Mouse (Mus musculus): ENCODE data around the gene Kcnj6. TPM values are rescaled to one million over a fixed set of nuclear protein-coding genes. Genes with fewer than 3 reads are reported as not detected.

The Kcnj6 gene
- polyA plus RNA-seq, 1 experiment from 2014 or later: not detected

DNA sequence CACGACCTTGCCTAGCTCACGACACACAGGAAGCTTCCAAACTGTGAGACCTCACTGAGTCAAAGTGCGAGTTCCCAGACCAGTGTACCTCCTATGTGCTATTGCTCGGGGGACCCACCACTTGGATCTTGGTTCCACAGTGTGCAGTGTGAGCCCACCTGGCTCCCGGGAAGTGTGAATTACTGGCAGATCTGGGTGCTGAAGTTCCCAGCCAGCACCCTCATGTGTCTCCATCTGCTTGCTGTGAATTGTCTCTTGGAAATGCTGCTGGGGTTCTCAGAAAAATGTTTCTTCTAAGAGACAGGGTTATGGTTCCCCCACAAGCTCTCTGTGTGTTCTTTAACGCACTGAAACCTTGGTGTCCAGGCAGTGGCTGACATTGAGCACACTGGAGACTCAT is 98.7 kb downstream of the Kcnj6 start:
- H3K4me3 ChIP-seq (ENCODE audit: low read length): no peak overlapping the region
- no peaks in the 10 kb centered on the region for H3K4me1 ChIP-seq (replicated peaks; ENCODE audit: control insufficient read depth, insufficient read depth, low read length)
- H3K9me3 ChIP-seq (ENCODE audit: control insufficient read depth, low read length): no peaks in the 10 kb centered on the region
- H3K36me3 ChIP-seq (ENCODE audit: control insufficient read depth, insufficient read depth, low read length): no peaks in the 10 kb centered on the region
- H3K4me2 ChIP-seq (ENCODE audit: low read depth, low read length): no peak overlapping the region
- no peak for ATAC-seq (ENCODE audit: low read depth)
- H3K27me3 ChIP-seq (ENCODE audit: control insufficient read depth, insufficient read depth, low read depth, low read length): no peaks in the 10 kb centered on the region
- H3K27ac ChIP-seq (ENCODE audit: low read length): no peak overlapping the region
- 73% methylated on average over 6 of the region's 6 CpGs for WGBS
- H3K9ac ChIP-seq (ENCODE audit: low read length): no peak overlapping the region

DNA sequence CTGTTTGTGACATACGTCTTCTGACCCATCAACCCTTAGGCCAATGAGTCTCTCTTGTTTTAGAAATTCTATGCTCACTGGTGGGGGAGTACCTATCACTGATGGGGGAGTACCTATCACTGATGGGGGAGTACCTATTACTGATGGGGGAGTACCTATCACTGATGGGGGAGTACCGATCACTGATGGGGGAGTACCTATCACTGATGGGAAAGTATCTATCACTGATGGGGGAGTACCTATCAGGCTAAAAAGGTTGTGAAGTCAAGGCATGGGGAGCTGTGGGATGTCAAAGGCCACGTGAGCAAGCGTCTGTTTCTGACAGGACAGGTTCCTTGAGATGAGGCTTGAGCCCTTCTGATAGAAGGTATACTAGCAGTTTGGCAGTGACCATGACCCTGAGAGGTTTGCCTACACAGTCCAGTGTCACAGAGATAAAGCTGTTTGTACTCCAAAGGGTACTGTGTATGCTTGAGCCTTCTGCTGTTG is 105.3 kb downstream of the Kcnj6 start:
- no peaks in the 10 kb centered on the region for H3K27me3 ChIP-seq (ENCODE audit: control insufficient read depth, insufficient read depth, low read depth, low read length)
- WGBS: 90% methylated on average over 4 of the region's 4 CpGs
- H3K4me1 ChIP-seq (replicated peaks; ENCODE audit: control insufficient read depth, insufficient read depth, low read length): peaks cover 6% of the 10 kb centered on the region
- no peaks in the 10 kb centered on the region for H3K9me3 ChIP-seq (ENCODE audit: control insufficient read depth, low read length)
- H3K4me2 ChIP-seq (ENCODE audit: low read depth, low read length): no peak overlapping the region
- H3K27ac ChIP-seq (ENCODE audit: low read length): no peak overlapping the region
- H3K36me3 ChIP-seq (ENCODE audit: control insufficient read depth, insufficient read depth, low read length): no peaks in the 10 kb centered on the region
- no peak overlapping the region for H3K4me3 ChIP-seq (ENCODE audit: low read length)
- H3K9ac ChIP-seq (ENCODE audit: low read length): no peak overlapping the region
- ATAC-seq (ENCODE audit: low read depth): no peak

DNA sequence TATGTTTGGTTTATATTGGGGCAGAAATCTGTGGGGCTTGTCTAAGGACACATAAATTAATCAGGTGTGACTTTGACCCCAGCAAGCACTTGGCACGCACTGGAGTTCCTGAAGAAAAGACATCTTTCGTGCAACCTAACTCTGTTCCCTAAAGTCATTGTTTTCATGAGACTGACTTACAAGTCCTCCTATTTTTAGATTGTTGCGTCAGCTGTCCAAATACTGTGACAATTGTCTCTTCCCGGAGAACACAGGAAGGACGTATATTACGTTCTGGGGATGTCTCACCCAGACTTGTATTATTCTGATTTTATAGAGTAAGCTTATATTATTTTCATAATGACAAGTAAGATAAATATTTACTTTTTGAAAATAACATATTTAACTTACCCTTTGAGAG is 106.9 kb downstream of the Kcnj6 start:
- 32% methylated on average over 6 of the region's 6 CpGs for WGBS
- H3K4me1 ChIP-seq (replicated peaks; ENCODE audit: control insufficient read depth, insufficient read depth, low read length): peaks cover 6% of the 10 kb centered on the region
- H3K27me3 ChIP-seq (ENCODE audit: control insufficient read depth, insufficient read depth, low read depth, low read length): no peaks in the 10 kb centered on the region
- no peaks in the 10 kb centered on the region for H3K36me3 ChIP-seq (ENCODE audit: control insufficient read depth, insufficient read depth, low read length)
- ATAC-seq (ENCODE audit: low read depth): no peak
- H3K4me3 ChIP-seq (ENCODE audit: low read length): no peak overlapping the region
- no peak overlapping the region for H3K27ac ChIP-seq (ENCODE audit: low read length)
- no peak overlapping the region for H3K9ac ChIP-seq (ENCODE audit: low read length)
- no peak overlapping the region for H3K4me2 ChIP-seq (ENCODE audit: low read depth, low read length)
- no peaks in the 10 kb centered on the region for H3K9me3 ChIP-seq (ENCODE audit: control insufficient read depth, low read length)

DNA sequence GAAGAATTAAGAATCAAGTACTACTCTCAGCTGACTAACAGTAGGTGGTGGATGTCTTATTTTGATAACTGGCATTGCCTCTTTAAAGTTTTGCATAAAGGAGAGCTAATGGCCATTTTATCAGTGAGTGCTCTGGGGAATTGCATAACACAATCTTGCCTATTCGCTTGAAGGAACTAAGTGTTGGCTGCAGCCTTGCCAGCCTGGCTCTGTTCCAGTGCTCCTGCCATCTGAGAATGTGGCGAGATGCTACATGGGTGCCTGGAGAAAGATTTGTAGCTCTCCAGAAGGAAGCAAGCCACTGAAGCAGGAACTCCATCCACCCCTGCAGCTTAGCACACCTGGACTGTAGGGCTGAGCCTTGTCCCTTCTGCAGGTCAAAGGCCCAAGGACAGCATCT is 107.4 kb downstream of the Kcnj6 start:
- Histone ChIP-seq H3K9me3 (ENCODE audit: control insufficient read depth, low read length) (no peaks in the 10 kb centered on the region), H3K9ac (ENCODE audit: low read length) (no peak overlapping the region), H3K4me3 (ENCODE audit: low read length) (no peak overlapping the region), H3K36me3 (ENCODE audit: control insufficient read depth, insufficient read depth, low read length) (no peaks in the 10 kb centered on the region), H3K4me2 (ENCODE audit: low read depth, low read length) (no peak overlapping the region), H3K4me1 (replicated peaks; ENCODE audit: control insufficient read depth, insufficient read depth, low read length) (peaks cover 6% of the 10 kb centered on the region), H3K27me3 (ENCODE audit: control insufficient read depth, insufficient read depth, low read depth, low read length) (no peaks in the 10 kb centered on the region), H3K27ac (ENCODE audit: low read length) (no peak overlapping the region)
- 32% methylated on average over 2 of the region's 2 CpGs for WGBS
- no peak for ATAC-seq (ENCODE audit: low read depth)

DNA sequence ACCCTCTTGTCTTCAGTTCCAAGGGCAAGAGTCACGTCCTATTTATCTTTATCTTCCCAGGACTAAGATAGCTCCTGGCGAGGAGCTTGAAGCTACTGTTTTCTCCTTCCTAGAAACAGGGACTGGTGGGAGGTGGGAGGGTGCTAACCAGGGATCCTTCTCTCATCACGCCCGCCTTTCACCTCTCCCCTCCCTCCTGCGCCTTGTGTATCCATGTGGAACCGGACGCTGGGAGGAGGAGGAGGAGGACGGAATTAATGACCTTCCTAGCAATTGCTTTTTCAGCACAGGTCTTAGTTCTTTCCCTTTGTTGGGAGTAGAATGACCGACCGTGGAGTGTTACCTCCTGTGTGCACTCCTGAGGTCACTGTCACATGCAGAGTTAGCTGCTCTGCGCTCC is 108.9 kb downstream of the Kcnj6 start:
- Histone ChIP-seq H3K9ac (ENCODE audit: low read length) (no peak overlapping the region), H3K36me3 (ENCODE audit: control insufficient read depth, insufficient read depth, low read length) (no peaks in the 10 kb centered on the region), H3K4me1 (replicated peaks; ENCODE audit: control insufficient read depth, insufficient read depth, low read length) (peaks cover 6% of the 10 kb centered on the region), H3K4me2 (ENCODE audit: low read depth, low read length) (no peak overlapping the region), H3K27ac (ENCODE audit: low read length) (no peak overlapping the region), H3K27me3 (ENCODE audit: control insufficient read depth, insufficient read depth, low read depth, low read length) (no peaks in the 10 kb centered on the region), H3K9me3 (ENCODE audit: control insufficient read depth, low read length) (no peaks in the 10 kb centered on the region), H3K4me3 (ENCODE audit: low read length) (no peak overlapping the region)
- ATAC-seq (ENCODE audit: low read depth): no peak
- WGBS: 74% methylated on average over 10 of the region's 11 CpGs

DNA sequence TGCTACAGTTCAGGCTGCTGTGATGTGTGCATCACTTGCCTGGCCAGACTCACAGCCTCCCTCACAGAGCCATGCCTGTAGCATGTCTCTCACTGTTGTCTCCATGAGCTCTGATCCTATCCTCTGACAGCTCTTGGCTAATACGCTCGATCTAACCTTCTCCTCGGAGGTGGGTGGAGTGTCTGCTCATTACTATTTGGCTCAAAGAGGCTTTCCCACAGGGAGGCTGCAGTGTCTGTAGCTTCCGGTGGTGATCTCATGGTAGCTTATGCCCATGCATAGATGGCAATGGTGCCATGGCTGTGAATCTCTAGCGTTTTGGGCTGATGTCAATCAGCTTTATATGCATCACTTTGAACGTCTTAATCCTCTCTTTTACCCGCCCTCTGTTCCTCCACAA is 111.1 kb downstream of the Kcnj6 start:
- Histone ChIP-seq H3K9me3 (ENCODE audit: control insufficient read depth, low read length) (no peaks in the 10 kb centered on the region), H3K4me2 (ENCODE audit: low read depth, low read length) (no peak overlapping the region), H3K36me3 (ENCODE audit: control insufficient read depth, insufficient read depth, low read length) (no peaks in the 10 kb centered on the region), H3K4me3 (ENCODE audit: low read length) (no peak overlapping the region), H3K27me3 (ENCODE audit: control insufficient read depth, insufficient read depth, low read depth, low read length) (no peaks in the 10 kb centered on the region), H3K4me1 (replicated peaks; ENCODE audit: control insufficient read depth, insufficient read depth, low read length) (peaks cover 6% of the 10 kb centered on the region), H3K27ac (ENCODE audit: low read length) (no peak overlapping the region), H3K9ac (ENCODE audit: low read length) (no peak overlapping the region)
- WGBS: 78% methylated on average over 7 of the region's 7 CpGs
- ATAC-seq (ENCODE audit: low read depth): no peak

DNA sequence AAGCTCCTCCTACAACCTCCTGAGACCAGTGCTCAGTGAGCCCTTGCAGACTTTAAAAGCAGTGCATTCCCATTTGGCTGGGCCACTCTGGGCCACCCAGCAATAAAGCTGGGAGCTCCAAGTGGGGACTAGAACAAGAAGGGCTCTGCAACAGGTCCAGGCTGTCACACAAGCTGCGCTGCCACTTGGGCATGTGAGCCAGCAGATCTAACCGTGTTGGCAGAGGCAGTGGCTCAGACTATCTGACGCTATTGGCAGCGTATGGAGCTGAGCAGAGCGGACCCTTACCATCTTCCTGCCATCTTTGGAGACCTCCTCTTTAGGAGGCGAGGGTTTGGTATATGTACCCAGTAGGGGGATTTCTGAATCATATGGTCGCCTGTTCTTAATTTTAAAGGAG is 112.4 kb downstream of the Kcnj6 start:
- ATAC-seq (ENCODE audit: low read depth): no peak
- Histone ChIP-seq H3K4me1 (replicated peaks; ENCODE audit: control insufficient read depth, insufficient read depth, low read length) (peaks cover 2% of the 10 kb centered on the region), H3K4me2 (ENCODE audit: low read depth, low read length) (no peak overlapping the region), H3K36me3 (ENCODE audit: control insufficient read depth, insufficient read depth, low read length) (no peaks in the 10 kb centered on the region), H3K4me3 (ENCODE audit: low read length) (no peak overlapping the region), H3K9me3 (ENCODE audit: control insufficient read depth, low read length) (no peaks in the 10 kb centered on the region), H3K27me3 (ENCODE audit: control insufficient read depth, insufficient read depth, low read depth, low read length) (no peaks in the 10 kb centered on the region), H3K9ac (ENCODE audit: low read length) (no peak overlapping the region), H3K27ac (ENCODE audit: low read length) (no peak overlapping the region)
- 77% methylated on average over 7 of the region's 7 CpGs for WGBS

DNA sequence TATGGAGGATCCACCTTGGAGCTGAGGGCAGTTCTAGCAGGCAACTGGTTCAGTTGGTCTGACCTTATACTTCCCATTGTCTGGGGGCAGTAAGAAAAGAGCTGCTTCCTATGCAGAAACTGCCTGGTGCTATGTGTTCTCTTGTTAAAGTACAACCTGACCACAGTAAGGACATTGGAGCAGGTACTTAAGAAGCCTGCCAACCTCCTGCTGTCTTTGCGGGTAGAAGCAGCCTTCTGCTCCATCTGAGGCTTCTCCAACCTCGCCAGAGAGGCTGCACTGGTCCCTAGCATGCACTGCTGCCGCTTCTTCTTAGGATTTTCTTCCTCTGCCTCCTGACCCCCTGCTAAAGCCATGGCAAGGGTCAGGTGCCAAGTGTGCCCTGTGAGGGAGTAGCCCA is 113.6 kb downstream of the Kcnj6 start:
- Histone ChIP-seq H3K4me2 (ENCODE audit: low read depth, low read length) (no peak overlapping the region), H3K27ac (ENCODE audit: low read length) (no peak overlapping the region), H3K27me3 (ENCODE audit: control insufficient read depth, insufficient read depth, low read depth, low read length) (no peaks in the 10 kb centered on the region), H3K9ac (ENCODE audit: low read length) (no peak overlapping the region), H3K4me1 (replicated peaks; ENCODE audit: control insufficient read depth, insufficient read depth, low read length) (no peaks in the 10 kb centered on the region), H3K4me3 (ENCODE audit: low read length) (no peak overlapping the region), H3K9me3 (ENCODE audit: control insufficient read depth, low read length) (no peaks in the 10 kb centered on the region), H3K36me3 (ENCODE audit: control insufficient read depth, insufficient read depth, low read length) (no peaks in the 10 kb centered on the region)
- WGBS: 56% methylated on average over 3 of the region's 3 CpGs
- no peak for ATAC-seq (ENCODE audit: low read depth)

DNA sequence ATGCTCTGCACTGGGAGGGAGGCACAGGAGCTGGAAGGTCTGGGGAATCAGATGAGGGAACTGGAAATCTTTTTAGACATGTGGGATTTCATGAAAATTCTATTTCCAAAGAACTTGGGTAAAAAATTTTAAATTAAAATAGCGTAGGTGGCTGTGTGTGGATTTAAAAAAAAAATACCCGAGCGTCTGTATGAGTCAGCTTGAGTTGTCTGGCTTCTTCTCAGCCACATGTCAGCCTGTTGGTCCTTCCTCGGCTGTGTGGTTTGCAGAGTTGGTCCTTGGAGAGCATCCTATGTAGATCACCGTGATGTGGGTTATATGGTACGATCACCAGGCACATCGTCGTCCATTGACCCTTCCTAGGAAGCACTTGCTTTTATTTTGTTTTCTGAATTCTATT is 114.3 kb downstream of the Kcnj6 start:
- Histone ChIP-seq H3K36me3 (ENCODE audit: control insufficient read depth, insufficient read depth, low read length) (no peaks in the 10 kb centered on the region), H3K27ac (ENCODE audit: low read length) (no peak overlapping the region), H3K4me2 (ENCODE audit: low read depth, low read length) (no peak overlapping the region), H3K9me3 (ENCODE audit: control insufficient read depth, low read length) (no peaks in the 10 kb centered on the region), H3K4me3 (ENCODE audit: low read length) (no peak overlapping the region), H3K27me3 (ENCODE audit: control insufficient read depth, insufficient read depth, low read depth, low read length) (no peaks in the 10 kb centered on the region), H3K4me1 (replicated peaks; ENCODE audit: control insufficient read depth, insufficient read depth, low read length) (no peaks in the 10 kb centered on the region), H3K9ac (ENCODE audit: low read length) (no peak overlapping the region)
- no peak for ATAC-seq (ENCODE audit: low read depth)
- 81% methylated on average over 8 of the region's 8 CpGs for WGBS

DNA sequence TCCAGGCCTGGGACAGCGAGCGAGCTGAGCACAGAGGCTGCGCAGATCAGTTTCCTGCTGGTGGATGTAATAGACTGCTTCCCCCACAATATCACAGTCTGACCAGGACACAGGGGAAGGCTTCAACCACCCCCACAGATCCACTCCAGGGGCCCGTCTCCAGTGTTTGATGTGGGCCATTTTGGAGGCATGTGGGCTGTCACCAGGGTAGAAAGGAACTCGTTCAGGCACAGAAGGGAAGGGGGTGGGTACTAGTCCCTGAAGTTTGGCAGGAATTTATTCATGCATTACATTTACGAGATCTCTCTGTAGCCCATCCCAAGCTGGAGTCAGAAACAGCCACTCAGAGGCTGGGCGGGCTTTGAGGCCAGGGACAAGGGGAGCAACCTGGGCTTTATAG is 115.4 kb downstream of the Kcnj6 start:
- Histone ChIP-seq H3K27me3 (ENCODE audit: control insufficient read depth, insufficient read depth, low read depth, low read length) (no peaks in the 10 kb centered on the region), H3K9me3 (ENCODE audit: control insufficient read depth, low read length) (no peaks in the 10 kb centered on the region), H3K27ac (ENCODE audit: low read length) (no peak overlapping the region), H3K36me3 (ENCODE audit: control insufficient read depth, insufficient read depth, low read length) (no peaks in the 10 kb centered on the region), H3K4me2 (ENCODE audit: low read depth, low read length) (no peak overlapping the region), H3K4me3 (ENCODE audit: low read length) (no peak overlapping the region), H3K9ac (ENCODE audit: low read length) (no peak overlapping the region), H3K4me1 (replicated peaks; ENCODE audit: control insufficient read depth, insufficient read depth, low read length) (no peaks in the 10 kb centered on the region)
- 62% methylated on average over 7 of the region's 7 CpGs for WGBS
- ATAC-seq (ENCODE audit: low read depth): no peak

All from lung, embryonic 16.5 days (tissue).